Mouse (Mus musculus) thymus, postnatal 25 days (tissue): ENCODE measurements around the gene Npb.
A peak's percentile ranks its signal among the peaks of the same experiment; 100 is the strongest.

Experiments used
- DNase-seq: peaks from one replicate; pipeline ENCODE4 v3.0.0; 2022

Gene Npb

DNA sequence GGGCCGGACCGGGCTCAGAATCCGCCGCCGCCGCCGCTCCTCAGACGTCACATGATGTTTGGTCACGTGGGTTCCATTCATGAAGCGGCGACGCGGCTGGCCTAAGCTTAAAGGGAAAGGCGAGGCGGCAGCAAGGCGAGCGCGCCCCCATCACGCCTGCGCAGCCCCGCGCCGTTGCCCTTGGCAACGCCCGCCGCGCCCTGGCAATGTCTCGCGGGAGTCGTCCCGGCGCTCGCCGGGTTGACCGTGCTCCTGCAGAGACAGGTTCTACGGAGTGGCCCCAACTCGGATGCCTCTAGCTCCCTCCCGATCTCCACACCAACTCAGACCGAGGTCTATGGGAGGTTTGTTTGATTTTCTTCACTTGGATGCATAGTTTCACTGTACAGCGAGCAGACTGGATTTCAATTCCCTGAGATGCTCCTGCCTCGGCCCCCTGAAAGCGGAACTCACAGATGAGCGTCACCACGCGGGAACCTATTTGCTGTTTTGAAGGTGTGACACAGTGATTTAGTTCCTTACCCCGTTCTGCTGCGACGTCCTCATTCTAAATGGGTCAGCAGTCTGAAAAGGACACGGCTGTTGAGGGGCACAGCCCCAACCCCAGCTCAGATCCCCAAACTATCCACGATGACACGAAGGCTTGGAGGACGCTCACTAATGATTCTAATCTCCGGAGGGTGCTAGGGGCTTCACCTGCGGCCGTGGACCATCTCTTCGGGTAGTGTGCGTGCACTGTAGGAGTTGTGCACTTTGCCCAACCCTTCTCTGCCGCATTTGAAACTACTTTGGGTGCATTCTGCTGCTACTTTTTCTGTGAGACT lies 25.5 kb downstream of the Npb start, which contains the start of gene Mafg:
Mafg (minus strand) TSS at position 81 of the 824 bp plus-strand sequence.
- DNase-seq, result peak; percentile 86

DNA sequence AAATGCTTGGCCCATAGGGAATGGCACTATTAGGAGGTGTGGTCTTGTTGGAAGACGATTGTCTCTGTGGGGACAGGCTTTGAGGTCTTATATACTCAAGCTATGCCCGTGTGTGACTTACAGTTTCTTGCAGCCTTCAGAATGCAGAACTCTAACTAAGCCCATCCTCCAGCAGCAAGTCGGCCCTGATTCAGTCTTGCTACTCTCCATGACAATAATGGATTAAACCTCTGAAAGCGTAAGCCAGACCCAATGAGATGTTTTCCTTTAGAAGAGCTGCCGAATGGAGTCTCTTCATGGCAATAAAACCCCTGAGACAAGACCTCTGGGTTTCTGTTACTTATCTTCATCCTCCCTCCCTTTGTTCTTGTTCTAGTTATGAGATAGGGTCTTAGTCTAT lies 26.5 kb downstream of the Npb start:
- DNase-seq, result no peak

DNA sequence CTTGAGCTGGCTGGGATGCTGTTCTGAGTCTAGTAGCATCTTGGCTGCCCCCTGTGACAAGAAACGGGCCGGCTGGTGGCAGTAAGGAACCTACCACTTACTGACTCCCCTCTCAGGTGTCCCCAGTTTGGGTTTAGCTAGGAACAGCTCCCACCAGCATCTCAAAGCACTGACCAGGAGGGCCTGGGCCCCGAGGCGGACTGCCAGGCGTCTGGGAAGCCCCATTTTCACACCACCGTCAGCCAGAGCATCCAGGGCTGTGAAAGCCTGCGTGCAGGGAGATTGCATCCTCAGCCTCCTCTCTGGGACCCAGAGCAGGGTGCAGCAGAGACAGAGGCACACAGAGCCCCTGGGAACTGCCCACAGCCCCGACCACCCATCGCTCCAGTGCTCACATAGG lies 33.0 kb downstream of the Npb start:
- DNase-seq, result no peak

DNA sequence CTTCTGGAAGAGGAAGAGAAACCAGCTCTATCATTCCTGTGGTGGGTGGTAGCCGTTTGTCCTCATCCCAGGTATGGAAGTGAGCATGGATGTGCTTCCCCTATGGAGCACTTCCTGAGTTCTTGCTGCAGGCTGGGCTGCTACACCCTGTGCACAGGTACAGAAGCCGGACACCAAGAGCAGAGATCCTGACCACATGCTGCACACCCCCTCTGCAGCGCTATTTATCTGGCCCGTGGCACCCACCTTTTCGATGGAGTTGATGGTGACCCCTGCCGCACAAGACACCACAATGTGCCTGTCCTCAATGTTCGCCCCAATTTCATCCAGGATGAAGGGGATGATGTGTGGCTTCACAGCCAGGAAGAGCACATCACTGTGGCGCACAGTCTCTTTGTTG lies 33.6 kb downstream of the Npb start:
- DNase-seq, result no peak

DNA sequence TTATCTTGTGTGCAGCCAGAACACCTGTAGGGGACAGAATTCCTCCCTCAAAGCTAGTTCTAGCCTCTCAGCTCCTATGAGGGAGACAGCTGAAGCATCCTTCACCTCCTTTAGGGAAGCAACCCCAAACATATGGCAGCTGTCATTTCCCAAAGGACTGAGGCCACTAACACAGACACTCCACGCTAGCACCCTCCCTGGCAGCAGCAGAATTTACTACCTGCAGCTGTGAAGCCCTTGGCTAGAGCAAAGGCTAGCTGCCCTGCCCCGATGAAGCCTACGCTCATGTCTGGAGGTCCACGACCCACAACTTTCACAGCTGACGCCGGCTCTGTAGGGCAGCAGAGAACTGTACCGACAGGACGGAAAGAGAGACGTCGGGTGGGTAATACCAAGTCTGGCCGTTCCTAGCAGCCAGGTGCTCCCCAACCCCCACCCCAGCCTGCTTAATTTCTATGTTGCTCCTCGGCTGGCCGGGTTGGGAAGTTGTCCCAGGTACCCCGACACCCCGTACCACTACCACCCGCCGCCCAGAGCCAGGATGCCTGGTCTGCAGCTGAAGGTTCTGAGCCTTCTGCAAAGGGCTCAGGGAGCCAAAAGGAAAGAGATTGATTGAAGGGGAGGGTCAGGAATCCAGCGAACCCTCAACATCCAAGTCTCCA lies 34.8 kb downstream of the Npb start:
- peak; percentile 42 for DNase-seq

DNA sequence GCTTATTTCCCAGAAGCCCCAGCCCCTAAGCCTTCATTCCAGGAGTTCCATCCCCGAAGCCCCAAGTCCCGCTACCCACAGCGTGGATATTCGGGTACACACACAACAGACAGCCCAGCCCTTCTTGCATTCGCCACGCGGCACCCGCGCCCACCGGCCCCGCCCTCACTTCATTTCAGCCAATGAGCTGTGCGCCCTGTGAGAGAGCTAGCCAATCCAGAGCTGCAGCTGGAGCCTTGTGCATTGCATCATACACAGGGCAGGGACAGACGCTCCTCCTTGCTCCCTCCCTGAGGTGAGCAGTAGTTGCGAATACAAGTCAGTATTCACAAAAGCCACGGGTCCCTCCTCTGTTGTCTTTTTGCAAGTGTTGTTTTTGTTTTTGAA lies 35.3 kb downstream of the Npb start, which contains the start of gene Pycr1:
Pycr1 (minus strand) TSS at position 169 of the 387 bp plus-strand sequence.
- peak; percentile 97 for DNase-seq

DNA sequence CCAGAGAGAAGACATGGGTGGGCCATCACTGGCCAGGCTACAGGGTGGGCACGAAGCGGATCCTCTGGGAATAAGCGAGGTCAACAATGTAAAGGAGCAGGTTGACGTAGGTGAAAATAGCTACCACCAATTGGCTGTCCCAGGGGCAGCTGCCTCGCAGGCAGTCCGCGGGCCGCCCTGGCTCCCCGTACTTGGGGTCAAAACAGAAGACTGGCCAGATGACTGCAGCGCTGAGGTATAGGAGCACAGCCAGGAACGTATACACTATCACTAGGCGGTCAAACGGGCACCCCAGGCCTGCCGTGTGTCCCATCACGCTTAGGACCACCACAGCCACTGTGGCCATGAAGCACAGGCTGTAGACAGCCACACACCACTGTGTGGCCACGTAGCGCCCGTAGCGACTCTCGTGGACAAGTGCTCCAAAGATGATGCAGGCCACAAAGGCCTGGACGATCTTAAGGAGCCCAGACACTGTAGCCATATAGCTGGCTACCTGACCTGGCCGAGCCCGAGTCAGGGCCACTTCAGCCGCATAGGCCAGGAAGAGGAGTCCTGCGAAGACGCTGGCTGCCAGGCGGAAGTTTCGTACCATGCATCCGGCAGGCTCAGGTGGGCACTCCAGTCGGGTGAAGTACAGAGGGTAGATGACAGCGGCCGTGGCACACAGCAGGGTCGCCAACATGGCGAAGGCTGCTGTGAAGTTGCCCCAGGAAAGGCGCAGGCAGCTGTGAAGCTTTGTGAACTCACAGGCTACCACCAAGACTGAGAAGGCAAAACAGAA lies 39.0 kb downstream of the Npb start:
- DNase-seq, result no peak

DNA sequence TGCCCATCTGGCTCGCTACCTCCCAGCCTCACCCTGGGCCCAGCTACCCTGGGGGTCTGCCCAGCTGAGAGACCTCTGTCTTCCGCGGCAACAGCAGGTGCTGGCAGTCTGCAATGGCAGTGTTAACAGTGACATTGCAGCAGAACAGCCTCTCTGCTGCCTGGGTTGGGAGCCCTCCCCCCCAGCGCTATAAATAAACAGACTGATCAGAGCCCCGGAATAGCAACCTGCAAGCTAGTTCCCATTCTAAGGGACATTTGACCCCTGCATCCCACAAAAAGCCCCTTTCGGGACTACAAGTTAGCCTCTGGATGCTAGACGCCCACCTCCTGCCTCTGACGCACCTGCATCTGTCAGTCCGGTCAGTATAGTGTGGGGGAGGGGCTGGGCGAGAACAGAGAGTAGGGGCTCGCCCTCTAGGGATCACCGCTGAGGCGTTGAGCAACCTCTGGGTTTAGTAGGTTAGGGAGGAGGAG lies 39.8 kb downstream of the Npb start, which contains the start of gene Myadml2:
Myadml2 (minus strand) TSS at position 158 of the 476 bp plus-strand sequence.
- peak; percentile 52 for DNase-seq

DNA sequence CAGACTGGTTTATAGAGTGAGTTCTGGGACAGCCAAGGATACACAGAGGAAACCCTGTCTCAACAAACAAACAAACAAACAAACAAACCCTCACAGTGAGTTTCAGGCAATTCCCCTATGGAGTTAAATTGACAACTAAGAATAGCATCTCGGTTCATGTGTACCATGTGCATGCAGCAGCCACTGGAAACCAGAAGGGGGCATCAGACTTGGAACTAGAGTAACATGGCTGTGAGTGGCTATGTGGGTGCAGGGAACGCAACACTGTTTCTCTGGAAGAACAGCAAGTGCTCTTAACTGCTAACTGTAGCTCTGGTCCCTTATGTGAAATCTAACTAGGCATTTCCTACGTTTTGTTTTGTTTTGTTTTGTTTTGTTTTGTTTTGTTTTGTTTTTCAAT lies 43.6 kb downstream of the Npb start:
- DNase-seq, result no peak

DNA sequence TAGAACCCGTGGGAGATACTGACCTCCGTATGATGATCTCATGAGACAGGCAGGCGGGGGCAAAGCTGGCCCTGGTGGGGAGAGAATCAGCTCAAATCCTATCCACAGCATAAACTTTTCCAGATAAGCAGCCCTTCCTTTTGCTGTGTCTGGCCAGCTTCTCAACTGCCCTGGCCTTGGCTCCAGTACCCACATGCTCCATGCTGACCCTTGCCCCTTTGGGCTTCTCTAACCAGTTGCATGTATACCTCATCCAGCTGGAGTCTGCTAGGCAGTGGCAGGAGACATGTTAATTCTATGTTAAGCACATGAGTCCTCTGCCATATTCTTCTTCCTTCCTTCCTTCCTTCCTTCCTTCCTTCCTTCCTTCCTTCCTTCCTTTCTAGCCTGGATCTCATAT lies 46.5 kb downstream of the Npb start:
- no peak for DNase-seq

DNA sequence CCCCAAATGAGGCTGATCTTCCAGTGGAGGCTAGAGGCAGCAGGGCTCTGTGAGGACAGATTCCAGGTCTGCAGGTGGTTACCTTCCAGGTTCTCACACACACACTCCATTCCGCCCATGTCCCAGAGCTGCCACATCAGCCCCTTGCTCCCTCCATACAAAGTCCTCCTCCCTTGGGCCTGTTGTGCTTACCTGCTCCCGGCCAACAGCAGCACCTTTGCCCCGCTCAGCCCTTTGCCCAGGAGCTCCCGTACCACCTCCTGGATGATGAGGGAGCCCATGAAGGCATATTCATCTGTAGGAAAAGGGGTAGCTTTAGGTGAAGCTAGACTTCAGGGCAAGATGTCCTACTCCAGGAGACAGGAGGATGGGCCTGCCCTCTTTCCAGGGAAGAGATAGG lies 49.0 kb downstream of the Npb start:
- no peak for DNase-seq
